Mouse (Mus musculus): ENCODE measurements around the gene Ttpal.

Gene Ttpal

DNA sequence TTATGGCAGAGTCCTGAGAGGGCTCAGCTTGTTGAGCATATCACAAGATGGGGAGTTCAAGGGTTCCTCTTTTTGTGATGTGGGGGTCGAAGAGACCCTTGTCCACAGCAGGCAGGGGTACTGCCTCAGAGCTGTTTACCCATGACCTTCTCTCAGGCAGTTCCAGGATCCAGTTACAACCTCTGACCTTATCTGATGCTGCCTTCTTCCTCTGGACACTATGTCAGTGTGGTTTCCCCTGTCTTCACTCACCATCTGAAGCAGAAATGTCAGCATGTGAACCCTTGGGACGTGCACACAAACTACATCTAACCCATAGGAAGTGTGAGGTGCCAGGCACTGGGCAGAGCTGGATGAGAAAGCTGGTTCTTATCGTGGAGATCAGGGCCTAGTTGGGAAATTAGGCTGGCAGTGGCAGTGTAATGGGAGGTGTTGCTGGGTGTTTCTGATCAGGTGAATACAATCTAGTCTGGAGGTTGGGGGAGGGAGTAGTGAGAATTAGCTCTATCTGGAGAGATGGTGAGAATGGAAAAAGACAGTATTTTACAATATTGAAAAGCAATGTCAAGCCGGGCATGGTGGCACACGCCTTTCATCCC lies 58.1 kb downstream of the Ttpal start:
- no peak for DNase-seq (ENCODE audit: low read depth, low spot score)

DNA sequence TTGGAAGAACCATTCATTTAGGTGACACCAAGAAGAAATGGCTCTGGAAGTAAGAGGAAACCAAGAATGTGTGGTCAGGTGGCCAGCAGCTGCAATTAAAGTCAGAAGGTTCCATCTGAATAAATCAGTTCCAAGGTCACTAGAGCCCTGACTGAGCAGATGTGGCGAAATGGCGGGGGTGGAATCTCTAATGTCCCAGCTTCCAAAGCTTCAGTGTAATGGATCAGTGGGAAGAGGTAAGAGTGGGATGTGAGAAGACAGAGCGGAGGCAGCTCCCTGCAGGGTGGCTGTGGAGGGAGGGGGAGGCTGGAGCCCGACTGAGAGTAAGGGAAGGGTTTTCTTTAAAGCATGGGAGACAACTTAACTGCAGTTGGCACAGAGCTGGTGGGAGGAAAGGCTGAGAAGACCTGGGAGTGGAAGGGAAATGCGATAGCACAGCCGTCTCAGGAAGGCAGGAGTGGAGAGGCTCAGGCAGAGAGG lies 59.3 kb downstream of the Ttpal start:
- no peak for DNase-seq (ENCODE audit: low read depth, low spot score)

DNA sequence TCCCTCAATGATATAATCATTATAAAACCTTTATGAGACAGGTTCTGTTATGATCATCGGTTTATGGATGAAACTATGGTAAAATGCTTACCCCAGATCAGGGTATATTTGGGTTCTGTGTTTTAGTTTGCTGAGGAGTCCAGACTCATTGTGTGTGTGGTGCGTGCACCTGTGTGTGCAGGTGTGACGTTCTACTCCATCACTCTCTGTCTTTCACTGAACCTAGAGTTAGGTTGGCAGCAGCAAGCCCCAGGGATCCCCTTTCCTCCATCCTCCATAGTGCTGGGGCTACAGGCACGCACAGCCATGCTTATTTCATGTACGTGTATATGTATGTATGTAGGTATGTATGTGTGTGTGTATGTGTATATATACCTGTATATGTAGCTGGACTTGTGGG lies 60.0 kb downstream of the Ttpal start:
- no peak for DNase-seq (ENCODE audit: low read depth, low spot score)

DNA sequence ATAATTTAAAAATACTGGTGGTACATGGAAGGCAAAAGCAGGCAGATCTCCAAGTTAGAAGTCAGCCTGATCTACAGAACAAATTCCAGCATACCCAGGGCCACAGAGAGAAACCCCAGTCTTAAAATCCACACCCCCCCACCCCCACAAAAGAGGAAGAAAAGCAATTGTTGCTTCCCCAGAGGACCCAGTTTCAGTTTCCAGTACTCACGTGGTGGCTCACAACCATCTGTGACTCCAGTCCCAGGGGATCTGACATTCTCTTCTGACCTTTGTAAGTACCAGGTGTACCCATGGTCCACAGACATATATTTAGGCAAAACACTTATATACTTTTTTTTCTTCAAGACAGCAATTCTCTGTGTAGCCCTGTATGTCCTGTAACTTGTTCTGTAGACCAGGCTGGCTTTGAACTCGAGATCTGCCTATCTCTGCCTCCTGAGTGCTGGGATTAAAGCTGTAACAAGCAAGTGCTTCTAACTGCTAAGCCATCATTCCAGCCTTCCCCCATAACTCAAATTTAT lies 60.6 kb downstream of the Ttpal start:
- DNase-seq (ENCODE audit: low read depth, low spot score), result no peak

DNA sequence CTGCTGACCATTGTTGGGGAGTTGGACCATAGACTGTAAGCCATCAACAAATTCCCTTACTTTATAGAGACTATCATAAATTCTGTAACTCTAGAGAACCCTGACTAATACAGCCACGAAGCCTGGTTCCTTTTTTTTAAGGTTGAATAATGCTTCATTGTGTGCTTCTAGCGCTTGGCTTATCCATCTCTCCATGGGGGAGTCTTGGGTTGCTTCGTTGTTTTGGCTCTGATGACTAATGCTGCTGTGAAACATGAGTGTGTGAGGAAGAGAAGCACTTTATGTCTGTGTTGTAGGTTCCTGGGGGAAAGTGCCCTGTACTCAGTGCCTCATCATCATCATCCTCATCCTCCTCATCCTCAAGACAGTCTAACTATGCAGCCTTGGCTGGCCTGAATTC lies 61.8 kb downstream of the Ttpal start:
- no peak for DNase-seq (ENCODE audit: low read depth, low spot score)

DNA sequence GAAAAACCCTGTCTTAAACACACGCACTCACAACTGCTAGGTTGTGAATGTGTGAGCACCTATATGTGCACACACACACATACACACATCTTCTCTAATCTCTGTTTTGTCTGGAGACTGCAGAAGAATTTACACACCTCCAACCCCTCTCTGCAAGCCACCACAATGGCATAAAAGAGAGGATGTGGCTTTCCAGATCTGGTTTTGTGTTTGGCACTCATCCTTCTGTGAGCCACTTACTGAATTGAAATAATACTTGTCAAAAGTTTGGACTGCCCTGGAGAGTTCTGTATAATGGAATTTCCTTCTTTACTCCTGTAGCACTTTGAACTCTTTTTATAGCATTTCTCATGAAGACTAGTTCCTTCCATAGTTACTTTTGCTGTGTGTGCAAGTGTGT lies 64.9 kb downstream of the Ttpal start:
- DNase-seq (ENCODE audit: low read depth, low spot score), result no peak
